Mouse (Mus musculus) midbrain, embryonic 16.5 days (tissue): ENCODE measurements around the gene Ppp5c. TPM values are rescaled to one million over a fixed set of nuclear protein-coding genes. Genes with fewer than 3 reads are reported as not detected.
A peak's percentile ranks its signal among the peaks of the same experiment; 100 is the strongest.

ENCODE experiments used
- ATAC-seq: fragments of 200-750 bp; cut with Nextera tagmentation; 2 replicates; pipeline ENCODE4 v1.8.0; 2017; ENCODE audit warnings: moderate TSS enrichment
- H3K27ac ChIP-seq: fragments of 300-500 bp; sonication (generic); 2 replicates; pipeline ENCODE4 v1.5.1; 2014; ENCODE audit warnings: mild to moderate bottlenecking, low read length, mixed read lengths
- H3K27me3 ChIP-seq: fragments of 300-500 bp; sonication (generic); 2 replicates; pipeline ENCODE4 v1.6.1; 2014; ENCODE audit warnings: low read depth, low read length, mixed read lengths; ENCODE audit not compliant: control insufficient read depth, insufficient read depth
- H3K36me3 ChIP-seq: fragments of 300-500 bp; sonication (generic); 2 replicates; pipeline ENCODE4 v1.6.1; 2014; ENCODE audit warnings: mild to moderate bottlenecking, low read length, moderate library complexity, mixed read lengths; ENCODE audit not compliant: control insufficient read depth, insufficient read depth
- H3K4me1 ChIP-seq: fragments of 300-500 bp; sonication (generic); 2 replicates; pipeline ENCODE4 v1.6.1; 2014; ENCODE audit warnings: mild to moderate bottlenecking, low read length, mixed read lengths; ENCODE audit not compliant: control insufficient read depth, insufficient read depth
- H3K4me2 ChIP-seq: fragments of 300-500 bp; sonication (generic); 2 replicates; pipeline ENCODE4 v1.6.1; 2014; ENCODE audit warnings: mild to moderate bottlenecking, low read length, mixed read lengths
- H3K4me3 ChIP-seq: fragments of 300-500 bp; sonication (generic); 2 replicates; pipeline ENCODE4 v1.5.1; 2014; ENCODE audit warnings: low read depth, mild to moderate bottlenecking, low read length, moderate library complexity, mixed read lengths
- H3K9ac ChIP-seq: fragments of 300-500 bp; sonication (generic); 2 replicates; pipeline ENCODE4 v1.6.1; 2014; ENCODE audit warnings: low read depth, low read length, mixed read lengths
- H3K9me3 ChIP-seq: fragments of 300-500 bp; sonication (generic); replicated peaks from 2 replicates; pipeline ENCODE4 v1.6.1; 2014; ENCODE audit warnings: mild to moderate bottlenecking, low read length, mixed read lengths; ENCODE audit not compliant: control insufficient read depth, poor library complexity, severe bottlenecking
- WGBS: fragments of 180-500 bp; shearing (Covaris S2); extraction: QIAGEN DNeasy Blood & Tissue Kit; methylation state at CpG from one replicate; pipeline ENCODE4 v1.1.7; 2014; 5-methylcytosine and 5-hydroxymethylcytosine counted together
- polyA plus RNA-seq: library from polyadenylated mRNA; unstranded; fragments of >200 nt; fragmentation: Nextera tagmentation; extraction: Ambion mirVana; gene quantifications from 2 replicates; pipeline ENCODE4 v1.2.1, GENCODE M21; 2015

Gene Ppp5c
- polyA plus RNA-seq, 1 experiment from 2014 or later: 127 TPM

- no peak overlapping the region for H3K4me2 ChIP-seq
- ATAC-seq: no peak
- no peaks in the 10 kb centered on the region for H3K9me3 ChIP-seq
- no peak overlapping the region for H3K27ac ChIP-seq
- H3K9ac ChIP-seq: no peak overlapping the region
- H3K27me3 ChIP-seq: no peaks in the 10 kb centered on the region
- no peaks in the 10 kb centered on the region for H3K4me1 ChIP-seq
- H3K4me3 ChIP-seq: no peak overlapping the region
- WGBS: 95% methylated on average over 7 of the region's 7 CpGs
- H3K36me3 ChIP-seq: peaks cover 46% of the 10 kb centered on the region
These were observed 15.7 kb downstream of the Ppp5c start for GRCm38 (mm10) chr7:17011909-17012590.

GRCm38 (mm10) chr7:17010010-17010347, 17.7 kb downstream of the Ppp5c start:
- no peak overlapping the region for H3K27ac ChIP-seq
- H3K4me2 ChIP-seq: no peak overlapping the region
- H3K4me1 ChIP-seq: no peaks in the 10 kb centered on the region
- H3K36me3 ChIP-seq: peaks cover 51% of the 10 kb centered on the region
- H3K4me3 ChIP-seq: no peak overlapping the region
- H3K9ac ChIP-seq: no peak overlapping the region
- ATAC-seq: no peak
- 96% methylated on average over 5 of the region's 5 CpGs for WGBS
- no peaks in the 10 kb centered on the region for H3K27me3 ChIP-seq
- no peaks in the 10 kb centered on the region for H3K9me3 ChIP-seq

- no peak for ATAC-seq
- Histone ChIP-seq H3K9me3 (no peaks in the 10 kb centered on the region), H3K36me3 (peaks cover 46% of the 10 kb centered on the region), H3K4me2 (no peak overlapping the region), H3K27me3 (no peaks in the 10 kb centered on the region), H3K4me1 (no peaks in the 10 kb centered on the region), H3K27ac (no peak overlapping the region), H3K4me3 (no peak overlapping the region), H3K9ac (no peak overlapping the region)
- WGBS: 93% methylated on average over 16 of the region's 16 CpGs
These were observed 18.3 kb downstream of the Ppp5c start for GRCm38 (mm10) chr7:17009326-17010009.

GRCm38 (mm10) chr7:17007300-17007699, 20.4 kb downstream of the Ppp5c start:
- Histone ChIP-seq H3K9me3 (no peaks in the 10 kb centered on the region), H3K4me1 (no peaks in the 10 kb centered on the region), H3K4me3 (no peak overlapping the region), H3K4me2 (no peak overlapping the region), H3K27ac (no peak overlapping the region), H3K9ac (no peak overlapping the region), H3K36me3 (peaks cover 45% of the 10 kb centered on the region), H3K27me3 (no peaks in the 10 kb centered on the region)
- 87% methylated on average over 4 of the region's 4 CpGs for WGBS
- ATAC-seq: no peak

- Histone ChIP-seq H3K4me1 (no peaks in the 10 kb centered on the region), H3K27ac (no peak overlapping the region), H3K4me2 (no peak overlapping the region), H3K36me3 (peaks cover 32% of the 10 kb centered on the region), H3K9ac (no peak overlapping the region), H3K27me3 (no peaks in the 10 kb centered on the region), H3K9me3 (no peaks in the 10 kb centered on the region), H3K4me3 (no peak overlapping the region)
- WGBS: 86% methylated on average over 7 of the region's 7 CpGs
- ATAC-seq: no peak
These were observed 23.0 kb downstream of the Ppp5c start for GRCm38 (mm10) chr7:17004716-17005115.

GRCm38 (mm10) chr7:17003230-17003960, 24.3 kb downstream of the Ppp5c start:
- Histone ChIP-seq H3K4me2 (no peak overlapping the region), H3K4me3 (no peak overlapping the region), H3K4me1 (no peaks in the 10 kb centered on the region), H3K27me3 (no peaks in the 10 kb centered on the region), H3K9me3 (no peaks in the 10 kb centered on the region), H3K27ac (no peak overlapping the region), H3K9ac (no peak overlapping the region), H3K36me3 (peaks cover 21% of the 10 kb centered on the region)
- 81% methylated on average over 7 of the region's 7 CpGs for WGBS
- ATAC-seq: no peak

- Histone ChIP-seq H3K4me2 (no peak overlapping the region), H3K9me3 (no peaks in the 10 kb centered on the region), H3K27ac (no peak overlapping the region), H3K4me3 (no peak overlapping the region), H3K27me3 (no peaks in the 10 kb centered on the region), H3K9ac (no peak overlapping the region), H3K4me1 (no peaks in the 10 kb centered on the region), H3K36me3 (peaks cover 16% of the 10 kb centered on the region)
- WGBS: 16% methylated on average over 7 of the region's 7 CpGs
- peak; percentile 72 for ATAC-seq
These were observed 25.1 kb downstream of the Ppp5c start for GRCm38 (mm10) chr7:17002375-17003195.

GRCm38 (mm10) chr7:16999650-17000049, 28.1 kb downstream of the Ppp5c start:
- no peaks in the 10 kb centered on the region for H3K27me3 ChIP-seq
- no peak for ATAC-seq

More at GRCm38 (mm10) chr7:16999650-17000049, 28.1 kb downstream of the Ppp5c start:
- H3K4me3 ChIP-seq: no peak overlapping the region
- H3K9ac ChIP-seq: no peak overlapping the region
- no peak overlapping the region for H3K27ac ChIP-seq
- H3K4me1 ChIP-seq: peaks cover 2% of the 10 kb centered on the region; the same call in 1 of the 2 replicates
- H3K36me3 ChIP-seq: peaks cover 7% of the 10 kb centered on the region
- 31% methylated on average over 4 of the region's 4 CpGs for WGBS
- H3K9me3 ChIP-seq: no peaks in the 10 kb centered on the region
- H3K4me2 ChIP-seq: no peak overlapping the region
